Mouse (Mus musculus) hindlimb bud, embryonic 11.5 days (tissue): ENCODE data around the gene Cer1.

Source experiments
- DNase-seq: peaks from one replicate; pipeline ENCODE4 v3.0.0-alpha.2; 2012; ENCODE audit warnings: low read depth, low spot score; ENCODE audit errors: extremely low spot score

The Cer1 gene

GRCm38 (mm10) chr4:82875532-82875931 is 9.4 kb downstream of the Cer1 start:
- no peak for DNase-seq

- DNase-seq = no peak
Measured at GRCm38 (mm10) chr4:82874791-82875190, 10.2 kb downstream of the Cer1 start.

- no peak for DNase-seq
Measured at GRCm38 (mm10) chr4:82872548-82872947, 12.4 kb downstream of the Cer1 start.

- DNase-seq = no peak
Measured at GRCm38 (mm10) chr4:82872121-82872520, 12.8 kb downstream of the Cer1 start.

GRCm38 (mm10) chr4:82870931-82871330 is 14.0 kb downstream of the Cer1 start:
- DNase-seq = no peak

GRCm38 (mm10) chr4:82867731-82868445 is 17.1 kb downstream of the Cer1 start:
- no peak for DNase-seq

- DNase-seq = no peak
Measured at GRCm38 (mm10) chr4:82867111-82867510, 17.8 kb downstream of the Cer1 start.

- no peak for DNase-seq
Measured at GRCm38 (mm10) chr4:82864974-82865699, 19.8 kb downstream of the Cer1 start.

- no peak for DNase-seq
Measured at GRCm38 (mm10) chr4:82863316-82863715, 21.6 kb downstream of the Cer1 start.

GRCm38 (mm10) chr4:82861451-82861850 is 23.5 kb downstream of the Cer1 start:
- no peak for DNase-seq

GRCm38 (mm10) chr4:82860566-82860965 is 24.4 kb downstream of the Cer1 start:
- DNase-seq = no peak

- DNase-seq = no peak
Measured at GRCm38 (mm10) chr4:82859131-82860125, 25.5 kb downstream of the Cer1 start, which contains the start of gene Zdhhc21. TSS of gene Zdhhc21 (minus strand) at chr4:82859958.

- DNase-seq = no peak
Measured at GRCm38 (mm10) chr4:82858431-82859010, 26.4 kb downstream of the Cer1 start.

GRCm38 (mm10) chr4:82856986-82857385 is 28.0 kb downstream of the Cer1 start:
- no peak for DNase-seq

GRCm38 (mm10) chr4:82853809-82854208 is 31.1 kb downstream of the Cer1 start:
- no peak for DNase-seq

- DNase-seq = no peak
Measured at GRCm38 (mm10) chr4:82848552-82849234, 36.3 kb downstream of the Cer1 start.

GRCm38 (mm10) chr4:82837526-82838240 is 47.3 kb downstream of the Cer1 start:
- DNase-seq = no peak
